Mouse (Mus musculus) myocyte (in vitro differentiated cells): ENCODE measurements around the gene Gm45062. TPM values are rescaled to one million over a fixed set of nuclear protein-coding genes. Genes with fewer than 3 reads are reported as not detected.

Experiments
- H3K27me3 ChIP-seq: one replicate; pipeline ENCODE4 v1.6.1; 2011; ENCODE audit not compliant: control insufficient read depth, insufficient read depth, insufficient read length
- H3K36me3 ChIP-seq: one replicate; pipeline ENCODE4 v1.6.1; 2011; ENCODE audit not compliant: control insufficient read depth, insufficient read depth
- H3K4me2 ChIP-seq: one replicate; pipeline ENCODE4 v1.6.1; 2011; ENCODE audit warnings: low read depth, control low read depth
- H3K4me3 ChIP-seq: one replicate; pipeline ENCODE4 v1.5.1; 2011; ENCODE audit warnings: mild to moderate bottlenecking, control low read depth, moderate library complexity
- H3K79me2 ChIP-seq: one replicate; pipeline ENCODE4 v1.6.1; 2011; ENCODE audit not compliant: control insufficient read depth, insufficient read depth
- H3ac ChIP-seq: one replicate; pipeline ENCODE4 v1.6.1; 2011; ENCODE audit not compliant: control insufficient read depth, insufficient read length
- CEBPB ChIP-seq: IDR thresholded peaks from 2 replicates; pipeline ENCODE4 v1.6.1; 2011; ENCODE audit warnings: mild to moderate bottlenecking, moderate library complexity; ENCODE audit not compliant: poor library complexity, insufficient read depth, severe bottlenecking
- E2F4 ChIP-seq: IDR thresholded peaks from one replicate; pipeline ENCODE4 v1.6.1; 2011; ENCODE audit warnings: mild to moderate bottlenecking, control low read depth, moderate library complexity; ENCODE audit not compliant: insufficient read depth
- MAX ChIP-seq: IDR thresholded peaks from one replicate; pipeline ENCODE4 v1.6.1; 2011; ENCODE audit warnings: low read depth, mild to moderate bottlenecking, control low read depth
- MYOD1 ChIP-seq, 3 experiments: IDR thresholded peaks; one replicate each; pipeline ENCODE4 v1.6.1; 2011; ENCODE audit warnings: control low read depth in 2 of 3, low read depth in 2 of 3, mild to moderate bottlenecking in 2 of 3, moderate library complexity in 1 of 3; ENCODE audit not compliant: insufficient read length in 2 of 3, control insufficient read depth in 1 of 3
- MYOG ChIP-seq, 3 experiments: IDR thresholded peaks; one replicate each; pipeline ENCODE4 v1.6.1; 2011; ENCODE audit warnings: control low read depth in 2 of 3, low read depth in 2 of 3, mild to moderate bottlenecking in 2 of 3; ENCODE audit not compliant: insufficient read length in 2 of 3, control insufficient read depth in 1 of 3, insufficient read depth in 1 of 3
- POLR2A ChIP-seq: IDR thresholded peaks from one replicate; pipeline ENCODE4 v1.6.1; 2011; ENCODE audit warnings: low read depth, mild to moderate bottlenecking, control low read depth, moderate library complexity; ENCODE audit not compliant: insufficient read length
- POLR2AphosphoS2 ChIP-seq: IDR thresholded peaks from one replicate; pipeline ENCODE4 v1.6.1; 2011; ENCODE audit warnings: low read depth, control low read depth; ENCODE audit not compliant: insufficient read length
- REST ChIP-seq: IDR thresholded peaks from one replicate; pipeline ENCODE4 v1.6.1; 2011; ENCODE audit warnings: mild to moderate bottlenecking, control low read depth, moderate library complexity; ENCODE audit not compliant: insufficient read depth, insufficient read length
- SRF ChIP-seq: IDR thresholded peaks from one replicate; pipeline ENCODE4 v1.6.1; 2011; ENCODE audit warnings: low read depth; ENCODE audit not compliant: control insufficient read depth, insufficient read length
- TCF12 ChIP-seq: IDR thresholded peaks from one replicate; pipeline ENCODE4 v1.6.1; 2011; ENCODE audit warnings: mild to moderate bottlenecking, control low read depth; ENCODE audit not compliant: poor library complexity, insufficient read depth, severe bottlenecking
- TCF3 ChIP-seq: IDR thresholded peaks from one replicate; pipeline ENCODE4 v1.6.1; 2011; ENCODE audit warnings: low read depth, control low read depth; ENCODE audit not compliant: insufficient read length
- USF1 ChIP-seq: IDR thresholded peaks from one replicate; pipeline ENCODE4 v1.6.1; 2011; ENCODE audit warnings: low read depth, mild to moderate bottlenecking, control low read depth, moderate library complexity
- polyA plus RNA-seq: library from polyadenylated mRNA; unstranded; fragments of >200 nt; fragmentation: generic; extraction: Trizol; gene quantifications from one replicate; pipeline ENCODE4 v1.2.1, GENCODE M21; 2012; ENCODE audit warnings: missing spikeins

Gm45062 gene
- polyA plus RNA-seq, 1 experiment = 0.71 TPM

DNA sequence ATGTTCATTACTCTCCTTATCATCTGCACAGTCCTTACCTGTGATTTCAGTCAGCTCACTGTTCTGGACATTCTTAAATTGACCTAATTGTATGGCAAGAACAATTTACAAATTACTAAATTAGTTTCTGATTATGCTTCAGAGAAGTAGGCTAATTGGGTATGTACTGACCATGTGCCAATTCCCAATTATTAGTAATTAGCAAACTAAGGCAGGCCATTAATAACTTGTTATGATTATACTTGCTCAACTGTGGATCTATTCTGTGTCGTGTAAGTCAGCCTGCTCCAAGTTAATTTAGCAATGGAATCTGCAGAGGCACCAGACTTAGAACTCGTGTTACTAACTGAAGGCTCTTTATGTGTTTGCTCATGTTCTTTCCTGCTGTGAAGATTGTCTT lies 113.8 kb downstream of the Gm45062 start:
- Histone ChIP-seq H3K27me3 (no peaks in the 10 kb centered on the region), H3K4me3 (no peak overlapping the region), H3K79me2 (no peaks in the 10 kb centered on the region), H3K36me3 (no peaks in the 10 kb centered on the region), H3ac (no peak overlapping the region), H3K4me2 (no peak overlapping the region)
- TF ChIP-seq CEBPB = no peak

GRCm38 (mm10) chr6:8373851-8374250 lies 114.6 kb downstream of the Gm45062 start:
- Histone ChIP-seq H3ac (no peak overlapping the region), H3K4me3 (no peak overlapping the region), H3K79me2 (no peaks in the 10 kb centered on the region), H3K4me2 (no peak overlapping the region), H3K27me3 (no peaks in the 10 kb centered on the region), H3K36me3 (no peaks in the 10 kb centered on the region)
- no peak for TF ChIP-seq MYOD1 (IDR thresholded peaks at IDR 0.05; ENCODE audit: control insufficient read depth in 1 of 3, insufficient read length in 2 of 3, low read depth in 2 of 3)
- TF ChIP-seq TCF12 = no peak
- TF ChIP-seq SRF = no peak
- TF ChIP-seq REST = no peak
- no peak for TF ChIP-seq CEBPB
- no peak for TF ChIP-seq TCF3
- no peak for TF ChIP-seq POLR2A
- TF ChIP-seq POLR2AphosphoS2 = no peak
- TF ChIP-seq USF1 = no peak
- TF ChIP-seq MYOG (IDR thresholded peaks at IDR 0.05; ENCODE audit: control insufficient read depth in 1 of 3, insufficient read depth in 1 of 3, insufficient read length in 2 of 3, low read depth in 2 of 3) = no peak
- no peak for TF ChIP-seq MAX
- no peak for TF ChIP-seq E2F4

GRCm38 (mm10) chr6:8374290-8374689 lies 115.0 kb downstream of the Gm45062 start:
- TF ChIP-seq POLR2A (no peak), TCF12 (no peak), TCF3 (no peak), POLR2AphosphoS2 (no peak), MYOG (IDR thresholded peaks at IDR 0.05; ENCODE audit: control insufficient read depth in 1 of 3, insufficient read depth in 1 of 3, insufficient read length in 2 of 3, low read depth in 2 of 3) (no peak), MAX (no peak)
- no peaks in the 10 kb centered on the region for H3K27me3 ChIP-seq
- no peaks in the 10 kb centered on the region for H3K79me2 ChIP-seq
- H3K36me3 ChIP-seq = no peaks in the 10 kb centered on the region
- no peak overlapping the region for H3K4me3 ChIP-seq
- H3ac ChIP-seq = no peak overlapping the region
- no peak overlapping the region for H3K4me2 ChIP-seq

DNA sequence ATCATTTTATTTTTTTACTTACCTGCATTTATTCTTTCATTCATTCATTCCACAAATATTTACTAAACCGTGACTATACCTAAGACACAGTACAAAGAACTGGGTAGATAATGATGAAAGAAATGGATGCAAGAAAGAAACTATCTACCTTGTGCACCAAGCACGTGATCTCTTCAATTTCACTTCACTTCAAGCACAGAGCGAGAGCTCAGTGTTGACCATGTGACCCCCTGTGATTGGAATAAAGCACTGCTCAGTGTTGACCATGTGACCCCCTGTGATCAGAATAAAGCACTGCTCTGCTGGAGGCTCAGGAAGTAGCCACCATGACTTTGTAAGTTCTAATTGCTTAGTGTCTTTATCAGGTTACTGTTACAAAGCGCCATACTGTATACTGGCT lies 115.5 kb downstream of the Gm45062 start:
- no peak overlapping the region for H3ac ChIP-seq
- TF ChIP-seq POLR2AphosphoS2 = no peak
- TF ChIP-seq POLR2A = no peak
- TF ChIP-seq TCF12 = no peak
- TF ChIP-seq E2F4 = no peak
- no peak for TF ChIP-seq SRF
- TF ChIP-seq USF1 = no peak
- no peak for TF ChIP-seq REST
- TF ChIP-seq MYOD1 (IDR thresholded peaks at IDR 0.05; ENCODE audit: control insufficient read depth in 1 of 3, insufficient read length in 2 of 3, low read depth in 2 of 3) = no peak
- no peak for TF ChIP-seq CEBPB
- TF ChIP-seq TCF3 = no peak
- no peak for TF ChIP-seq MYOG (IDR thresholded peaks at IDR 0.05; ENCODE audit: control insufficient read depth in 1 of 3, insufficient read depth in 1 of 3, insufficient read length in 2 of 3, low read depth in 2 of 3)
- TF ChIP-seq MAX = no peak
- H3K36me3 ChIP-seq = no peaks in the 10 kb centered on the region
- no peak overlapping the region for H3K4me3 ChIP-seq
- H3K79me2 ChIP-seq = no peaks in the 10 kb centered on the region
- no peaks in the 10 kb centered on the region for H3K27me3 ChIP-seq
- no peak overlapping the region for H3K4me2 ChIP-seq

GRCm38 (mm10) chr6:8376351-8376750 lies 117.1 kb downstream of the Gm45062 start:
- TF ChIP-seq MAX (no peak), SRF (no peak), POLR2A (no peak), E2F4 (no peak), USF1 (no peak)
- Histone ChIP-seq H3K4me2 (no peak overlapping the region), H3ac (no peak overlapping the region), H3K4me3 (no peak overlapping the region), H3K36me3 (no peaks in the 10 kb centered on the region), H3K79me2 (no peaks in the 10 kb centered on the region), H3K27me3 (no peaks in the 10 kb centered on the region)

GRCm38 (mm10) chr6:8377667-8378066 lies 118.4 kb downstream of the Gm45062 start:
- no peaks in the 10 kb centered on the region for H3K27me3 ChIP-seq
- no peak overlapping the region for H3ac ChIP-seq
- no peaks in the 10 kb centered on the region for H3K36me3 ChIP-seq
- H3K4me2 ChIP-seq = no peak overlapping the region
- TF ChIP-seq TCF12 = no peak
- no peak for TF ChIP-seq REST
- peak in 1 of 3 experiments; percentile 15 for TF ChIP-seq MYOG (IDR thresholded peaks at IDR 0.05; ENCODE audit: control insufficient read depth in 1 of 3, insufficient read depth in 1 of 3, insufficient read length in 2 of 3, low read depth in 2 of 3)
- peak in 2 of 3 experiments; percentile 67 to 76 for TF ChIP-seq MYOD1 (IDR thresholded peaks at IDR 0.05; ENCODE audit: control insufficient read depth in 1 of 3, insufficient read length in 2 of 3, low read depth in 2 of 3)
- no peak overlapping the region for H3K4me3 ChIP-seq
- no peaks in the 10 kb centered on the region for H3K79me2 ChIP-seq
